Mouse (Mus musculus) C2C12 (cell line): ENCODE results near the gene Dnajb1.

Experiments
- CTCF ChIP-seq: IDR thresholded peaks from one replicate; pipeline ENCODE4 v1.5.1; 2011; ENCODE audit not compliant: control insufficient read depth, insufficient read depth, insufficient read length
- MAX ChIP-seq: IDR thresholded peaks from one replicate; pipeline ENCODE4 v1.6.1; 2011; ENCODE audit warnings: mild to moderate bottlenecking, control low read depth
- USF1 ChIP-seq: IDR thresholded peaks from one replicate; pipeline ENCODE4 v1.6.1; 2011; ENCODE audit warnings: low read depth, mild to moderate bottlenecking, control low read depth, moderate library complexity

- TF ChIP-seq CTCF (no peak), MAX (no peak), USF1 (no peak)
These were observed 11.7 kb downstream of the Dnajb1 start for GRCm38 (mm10) chr8:83619568-83620285.
